Mouse (Mus musculus): ENCODE data around the gene Fam120a. TPM values are rescaled to one million over a fixed set of nuclear protein-coding genes. Genes with fewer than 3 reads are reported as not detected.
A peak's percentile ranks its signal among the peaks of the same experiment; 100 is the strongest.

Fam120a gene
- polyA plus RNA-seq, 1 experiment from 2014 or later: 24.2 TPM

DNA sequence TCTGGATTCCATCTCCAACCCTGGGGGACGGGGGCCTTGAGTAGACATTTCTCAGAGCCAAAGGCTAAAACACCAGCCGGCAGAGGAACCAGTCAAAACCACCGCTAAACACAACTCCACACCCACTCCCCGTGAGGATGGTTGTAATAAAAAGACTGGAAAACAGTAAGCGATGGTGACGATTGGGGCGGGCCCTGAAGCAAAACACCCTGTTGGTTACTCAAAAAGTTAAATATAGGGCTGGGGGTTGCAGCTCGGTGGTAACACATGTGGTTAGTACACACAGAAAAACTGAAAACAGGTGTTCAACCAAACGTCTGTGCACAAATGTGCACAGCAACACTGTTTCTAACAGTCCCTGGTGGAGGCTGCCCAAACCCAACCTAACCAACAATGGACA lies 104.3 kb downstream of the Fam120a start:
- TF ChIP-seq CTCF (IDR thresholded peaks at IDR 0.05; ENCODE audit: low read depth): no peak
- H3K4me1 ChIP-seq (replicated peaks; ENCODE audit: control insufficient read depth, insufficient read depth, low read length): peaks cover 4% of the 10 kb centered on the region; the same call in 1 of the 2 replicates
- H3K4me3 ChIP-seq (ENCODE audit: low read depth, low read length): no peak overlapping the region
- no peak overlapping the region for H3K4me2 ChIP-seq (replicated peaks; ENCODE audit: low read depth)
- H3K27me3 ChIP-seq (replicated peaks; ENCODE audit: control insufficient read depth, insufficient read depth, low read length): no peaks in the 10 kb centered on the region
- no peak overlapping the region for H3K27ac ChIP-seq (ENCODE audit: low read depth, low read length)
- no peaks in the 10 kb centered on the region for H3K9me3 ChIP-seq (ENCODE audit: control insufficient read depth)
- WGBS: 52% methylated on average over 9 of the region's 9 CpGs
- H3K9ac ChIP-seq (ENCODE audit: low read depth, low read length): no peak overlapping the region
- no peaks in the 10 kb centered on the region for H3K36me3 ChIP-seq (ENCODE audit: control insufficient read depth, insufficient read depth)
- no peak for ATAC-seq

DNA sequence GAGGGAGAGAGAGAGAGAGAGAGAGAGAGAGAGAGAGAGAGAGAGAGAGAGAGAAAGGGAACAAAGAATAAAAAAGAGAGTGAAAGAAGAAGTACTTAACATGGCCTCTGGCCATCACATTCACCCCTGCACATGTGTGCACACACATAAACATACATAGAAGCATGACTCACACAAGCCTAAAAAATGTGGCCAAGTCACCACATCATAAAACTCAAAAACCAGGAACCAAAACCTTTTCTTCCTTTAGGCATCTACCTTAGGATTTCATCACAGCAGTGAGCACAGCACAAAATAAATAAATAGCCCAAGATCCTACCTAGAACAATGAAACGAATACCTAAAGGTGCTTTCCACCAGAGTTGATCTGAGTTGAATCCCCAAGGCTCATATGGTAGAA lies 105.9 kb downstream of the Fam120a start:
- H3K4me3 ChIP-seq (ENCODE audit: low read depth, low read length): no peak overlapping the region
- no peak for TF ChIP-seq CTCF (IDR thresholded peaks at IDR 0.05; ENCODE audit: low read depth)
- H3K27ac ChIP-seq (ENCODE audit: low read depth, low read length): no peak overlapping the region
- H3K9ac ChIP-seq (ENCODE audit: low read depth, low read length): no peak overlapping the region
- peaks cover 4% of the 10 kb centered on the region; the same call in 1 of the 2 replicates for H3K4me1 ChIP-seq (replicated peaks; ENCODE audit: control insufficient read depth, insufficient read depth, low read length)
- ATAC-seq: no peak
- 81% methylated on average over 1 of the region's 1 CpGs for WGBS
- no peak overlapping the region for H3K4me2 ChIP-seq (replicated peaks; ENCODE audit: low read depth)
- H3K36me3 ChIP-seq (ENCODE audit: control insufficient read depth, insufficient read depth): no peaks in the 10 kb centered on the region
- no peaks in the 10 kb centered on the region for H3K27me3 ChIP-seq (replicated peaks; ENCODE audit: control insufficient read depth, insufficient read depth, low read length)
- no peaks in the 10 kb centered on the region for H3K9me3 ChIP-seq (ENCODE audit: control insufficient read depth)

DNA sequence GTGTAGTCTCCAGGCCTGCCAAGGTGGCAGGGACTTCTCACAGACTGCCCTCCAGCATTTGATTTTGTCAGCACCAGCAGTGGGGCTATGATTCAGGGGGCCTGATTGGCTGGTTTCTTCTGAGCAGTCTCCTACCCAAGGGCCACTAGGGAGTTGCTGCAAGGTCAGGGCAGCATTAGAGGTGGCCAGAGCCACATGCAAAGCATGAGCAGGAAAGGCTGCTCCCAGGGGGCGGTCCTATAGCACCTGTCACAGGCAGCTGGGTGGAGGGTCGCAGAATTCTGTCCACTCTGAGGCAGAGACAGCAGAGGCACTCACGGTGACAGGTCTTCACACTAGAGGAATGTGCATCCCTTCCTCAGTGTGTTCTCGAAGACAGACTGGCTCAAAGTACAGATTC lies 109.0 kb downstream of the Fam120a start:
- no peak overlapping the region for H3K4me3 ChIP-seq (ENCODE audit: low read depth, low read length)
- no peaks in the 10 kb centered on the region for H3K27me3 ChIP-seq (replicated peaks; ENCODE audit: control insufficient read depth, insufficient read depth, low read length)
- peaks cover 9% of the 10 kb centered on the region; the same call in 1 of the 2 replicates for H3K4me1 ChIP-seq (replicated peaks; ENCODE audit: control insufficient read depth, insufficient read depth, low read length)
- no peak overlapping the region for H3K4me2 ChIP-seq (replicated peaks; ENCODE audit: low read depth)
- TF ChIP-seq CTCF (IDR thresholded peaks at IDR 0.05; ENCODE audit: low read depth): no peak
- WGBS: 51% methylated on average over 4 of the region's 4 CpGs
- no peak for ATAC-seq
- no peaks in the 10 kb centered on the region for H3K9me3 ChIP-seq (ENCODE audit: control insufficient read depth)
- no peak overlapping the region for H3K9ac ChIP-seq (ENCODE audit: low read depth, low read length)
- H3K27ac ChIP-seq (ENCODE audit: low read depth, low read length): 0 out of 2 replicates have a peak overlapping the region, but pooled peaks have one; percentile 41
- no peaks in the 10 kb centered on the region for H3K36me3 ChIP-seq (ENCODE audit: control insufficient read depth, insufficient read depth)

- WGBS: 67% methylated on average over 6 of the region's 6 CpGs
- Histone ChIP-seq H3K36me3 (ENCODE audit: control insufficient read depth, insufficient read depth) (no peaks in the 10 kb centered on the region), H3K4me3 (ENCODE audit: low read depth, low read length) (no peak overlapping the region), H3K4me1 (replicated peaks; ENCODE audit: control insufficient read depth, insufficient read depth, low read length) (peaks cover 16% of the 10 kb centered on the region; the same call in 1 of the 2 replicates), H3K27ac (ENCODE audit: low read depth, low read length) (0 out of 2 replicates have a peak overlapping the region, but pooled peaks have one; percentile 41), H3K27me3 (replicated peaks; ENCODE audit: control insufficient read depth, insufficient read depth, low read length) (no peaks in the 10 kb centered on the region), H3K9me3 (ENCODE audit: control insufficient read depth) (no peaks in the 10 kb centered on the region), H3K4me2 (replicated peaks; ENCODE audit: low read depth) (no peak overlapping the region), H3K9ac (ENCODE audit: low read depth, low read length) (0 out of 2 replicates have a peak overlapping the region, but pooled peaks have one; percentile 11)
- TF ChIP-seq CTCF (IDR thresholded peaks at IDR 0.05; ENCODE audit: low read depth): no peak
- no peak for ATAC-seq
Observed at GRCm38 (mm10) chr13:48858054-48858453, 109.8 kb downstream of the Fam120a start.

DNA sequence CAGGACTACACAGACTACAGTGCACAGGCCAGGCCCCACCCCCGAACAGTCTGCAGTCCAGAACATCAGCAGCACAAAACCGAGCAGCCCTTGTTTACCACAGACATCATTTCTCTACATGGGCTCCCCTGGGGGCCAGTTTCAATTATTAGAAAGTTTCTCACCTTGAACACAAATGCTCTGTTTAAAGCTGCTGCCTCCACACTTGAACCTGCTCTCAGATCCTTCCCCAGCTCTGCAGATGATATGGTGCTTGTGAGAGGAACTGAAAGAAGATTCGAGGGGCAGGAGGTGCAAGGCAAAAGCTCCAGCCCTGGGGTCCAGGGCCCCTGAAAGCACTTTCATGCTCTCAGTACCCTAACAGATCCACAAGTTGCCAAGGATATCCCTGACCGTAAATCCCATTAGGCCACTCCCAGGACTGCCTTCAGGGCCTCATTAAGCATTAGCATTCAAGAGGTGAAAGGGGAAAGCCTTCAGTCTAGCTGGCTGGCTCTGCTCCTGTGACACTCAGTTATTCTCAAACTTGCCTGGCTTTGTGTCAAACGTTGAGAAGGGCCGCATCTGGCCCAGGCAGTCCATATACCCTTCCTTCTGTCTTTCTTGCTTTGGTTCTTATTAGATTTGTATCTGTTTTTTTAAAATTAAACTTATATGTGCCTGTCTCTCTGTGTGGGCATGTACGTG lies 110.4 kb downstream of the Fam120a start:
- Histone ChIP-seq H3K27ac (ENCODE audit: low read depth, low read length) (no peak overlapping the region), H3K9me3 (ENCODE audit: control insufficient read depth) (no peaks in the 10 kb centered on the region), H3K4me3 (ENCODE audit: low read depth, low read length) (no peak overlapping the region), H3K9ac (ENCODE audit: low read depth, low read length) (0 out of 2 replicates have a peak overlapping the region, but pooled peaks have one; percentile 11), H3K4me1 (replicated peaks; ENCODE audit: control insufficient read depth, insufficient read depth, low read length) (peaks cover 21% of the 10 kb centered on the region; the same call in 1 of the 2 replicates), H3K36me3 (ENCODE audit: control insufficient read depth, insufficient read depth) (no peaks in the 10 kb centered on the region), H3K27me3 (replicated peaks; ENCODE audit: control insufficient read depth, insufficient read depth, low read length) (no peaks in the 10 kb centered on the region), H3K4me2 (replicated peaks; ENCODE audit: low read depth) (no peak overlapping the region)
- 41% methylated on average over 7 of the region's 7 CpGs for WGBS
- ATAC-seq: no peak
- TF ChIP-seq CTCF (IDR thresholded peaks at IDR 0.05; ENCODE audit: low read depth): no peak

GRCm38 (mm10) chr13:48853947-48854346 lies 113.9 kb downstream of the Fam120a start:
- Histone ChIP-seq H3K27me3 (replicated peaks; ENCODE audit: control insufficient read depth, insufficient read depth, low read length) (no peaks in the 10 kb centered on the region), H3K9me3 (ENCODE audit: control insufficient read depth) (no peaks in the 10 kb centered on the region), H3K4me2 (replicated peaks; ENCODE audit: low read depth) (peak overlapping the region; percentile 37), H3K9ac (ENCODE audit: low read depth, low read length) (no peak overlapping the region), H3K4me1 (replicated peaks; ENCODE audit: control insufficient read depth, insufficient read depth, low read length) (peaks cover 24% of the 10 kb centered on the region; the same call in 1 of the 2 replicates), H3K36me3 (ENCODE audit: control insufficient read depth, insufficient read depth) (no peaks in the 10 kb centered on the region), H3K27ac (ENCODE audit: low read depth, low read length) (peak overlapping the region; percentile 62; the same call in 1 of the 2 replicates), H3K4me3 (ENCODE audit: low read depth, low read length) (no peak overlapping the region)
- peak; percentile 38 for TF ChIP-seq CTCF (IDR thresholded peaks at IDR 0.05; ENCODE audit: low read depth)
- WGBS: 30% methylated on average over 3 of the region's 3 CpGs
- ATAC-seq: peak; percentile 82
